Mouse (Mus musculus) MEL (cell line): Measurements from ENCODE around the gene Fam219a.

Experiments
- CHD1 ChIP-seq: IDR thresholded peaks from 2 replicates; pipeline ENCODE4 v1.6.1; 2012; ENCODE audit warnings: low read depth, mild to moderate bottlenecking, inconsistent platforms, low read length, improper control_type of control experiment
- CTCF ChIP-seq, 3 experiments: IDR thresholded peaks in 2 of 3; conservative IDR thresholded peaks in 1 of 3; 2 replicates each; pipeline ENCODE4 v1.5.1; 2011 to 2012; ENCODE audit warnings: low read length in 3 of 3, low read depth in 2 of 3, mild to moderate bottlenecking in 2 of 3, improper control_type of control experiment in 1 of 3, inconsistent platforms in 1 of 3, mixed read lengths in 1 of 3, moderate library complexity in 1 of 3; ENCODE audit not compliant: control insufficient read depth in 1 of 3, insufficient read depth in 1 of 3, poor library complexity in 1 of 3, severe bottlenecking in 1 of 3
- E2F4 ChIP-seq: IDR thresholded peaks from 2 replicates; pipeline ENCODE4 v1.6.1; 2011; ENCODE audit warnings: low read depth, low read length, improper control_type of control experiment, borderline replicate concordance
- EP300 ChIP-seq, 2 experiments: IDR thresholded peaks; 2 replicates each; pipeline ENCODE4 v1.6.1; 2011; ENCODE audit warnings: improper control_type of control experiment in 2 of 2, low read length in 2 of 2, low read depth in 1 of 2, mild to moderate bottlenecking in 1 of 2
- GATA1 ChIP-seq: IDR thresholded peaks from 2 replicates; pipeline ENCODE4 v1.6.1; 2011; ENCODE audit warnings: low read depth, low read length, improper control_type of control experiment
- JUND ChIP-seq: IDR thresholded peaks from 2 replicates; pipeline ENCODE4 v1.6.1; 2011; ENCODE audit warnings: low read depth, mild to moderate bottlenecking, improper control_type of control experiment, low read length
- MAX ChIP-seq: IDR thresholded peaks from 2 replicates; pipeline ENCODE4 v1.6.1; 2011; ENCODE audit warnings: low read length, improper control_type of control experiment
- MYC ChIP-seq: IDR thresholded peaks from 2 replicates; pipeline ENCODE4 v1.6.1; 2011; ENCODE audit warnings: low read depth, mild to moderate bottlenecking, low read length, improper control_type of control experiment, moderate library complexity
- NRF1 ChIP-seq: IDR thresholded peaks from 2 replicates; pipeline ENCODE4 v1.6.1; 2014; ENCODE audit warnings: low read depth, mild to moderate bottlenecking, inconsistent platforms, low read length, improper control_type of control experiment, moderate library complexity; ENCODE audit not compliant: poor library complexity, insufficient read depth, severe bottlenecking
- POLR2A ChIP-seq, 2 experiments: IDR thresholded peaks; 2 replicates each; pipeline ENCODE4 v1.6.1; 2011 to 2012; ENCODE audit warnings: low read length in 2 of 2, mild to moderate bottlenecking in 2 of 2, control low read depth in 1 of 2, improper control_type of control experiment in 1 of 2, low read depth in 1 of 2, moderate library complexity in 1 of 2; ENCODE audit not compliant: control insufficient read depth in 1 of 2, insufficient read depth in 1 of 2, poor library complexity in 1 of 2

DNA sequence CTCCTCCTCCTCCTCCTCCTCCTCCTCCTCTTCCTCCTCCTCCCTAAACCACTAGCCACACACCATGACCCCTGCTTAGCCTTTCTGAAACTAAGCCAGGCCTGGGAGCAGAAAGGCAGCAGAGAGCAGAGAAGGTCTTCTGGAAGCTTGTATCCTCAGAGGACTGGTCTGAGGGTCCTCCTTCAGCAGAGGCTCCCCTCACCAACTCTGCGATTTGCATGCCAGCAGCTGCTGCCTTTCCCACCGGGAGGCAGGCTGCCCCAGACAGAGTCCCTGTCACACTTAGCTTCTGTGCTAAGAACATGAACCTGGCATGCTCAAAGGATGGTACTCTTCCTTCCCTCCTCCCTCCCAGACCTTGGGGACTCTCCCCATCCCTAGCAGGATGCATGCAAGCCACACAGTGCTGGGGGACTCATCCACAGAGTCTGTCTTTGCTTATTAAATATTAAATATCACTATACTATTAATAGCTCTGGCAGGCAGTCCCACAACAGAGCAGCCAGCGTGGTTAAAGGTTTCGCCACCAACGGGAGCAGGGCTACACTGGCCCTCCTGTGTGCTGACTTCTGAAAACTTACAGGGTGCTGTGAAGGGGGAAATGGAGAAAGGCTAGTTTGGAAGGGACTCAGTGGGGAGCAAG is 12.9 kb downstream of the Fam219a start:
- TF ChIP-seq CTCF (IDR thresholded peaks at IDR 0.05 in 2 of 3, conservative IDR thresholded peaks at IDR 0.05 in 1 of 3; ENCODE audit: control insufficient read depth in 1 of 3, insufficient read depth in 1 of 3, low read depth in 2 of 3, low read length in 3 of 3, poor library complexity in 1 of 3, severe bottlenecking in 1 of 3) (no peak), MAX (no peak), NRF1 (no peak), EP300 (IDR thresholded peaks at IDR 0.05; ENCODE audit: low read depth in 1 of 2, low read length in 2 of 2) (no peak), MYC (no peak), POLR2A (IDR thresholded peaks at IDR 0.05; ENCODE audit: control insufficient read depth in 1 of 2, insufficient read depth in 1 of 2, low read depth in 1 of 2, low read length in 2 of 2, poor library complexity in 1 of 2) (no peak), E2F4 (no peak), CHD1 (no peak), JUND (no peak), GATA1 (no peak)
